8 mouse cellular contexts compared by ENCODE assay signal in genomic region chr4:55077902-55078716, GRCm38 (mm10).
A peak's percentile ranks its signal among the peaks of the same experiment; 100 is the strongest.
DNase-seq lines count a peak whose midpoint lies in the region; ATAC-seq and TF ChIP-seq lines count a peak whose summit lies in the region.

No protein-coding gene starts in this region.

- peak overlapping the region; percentile 60 for H3K27ac ChIP-seq in forebrain, postnatal 0 days (ENCODE audit: low read depth, low read length)

- peak; percentile 34; the same call in 1 of the 2 replicates for ATAC-seq in forebrain, postnatal 0 days

- H3K36me3 ChIP-seq in forebrain, postnatal 0 days (ENCODE audit: insufficient read depth), result peaks cover 43% of the 10 kb centered on the region

- WGBS in forebrain, postnatal 0 days, result 44% methylated on average over 16 of the region's 16 CpGs

- H3K9ac ChIP-seq in forebrain, postnatal 0 days, result no peak overlapping the region

- H3K4me1 ChIP-seq in forebrain, postnatal 0 days (ENCODE audit: insufficient read depth), result peaks cover 13% of the 10 kb centered on the region

- TF ChIP-seq CTCF in forebrain, postnatal 0 days (IDR thresholded peaks at IDR 0.05; ENCODE audit: low read depth), result no peak

- no peaks in the 10 kb centered on the region for H3K9me3 ChIP-seq in forebrain, postnatal 0 days (ENCODE audit: low read length)

- no peak overlapping the region for H3K4me3 ChIP-seq in forebrain, postnatal 0 days (ENCODE audit: low read depth, low read length)

- no peak overlapping the region for H3K4me2 ChIP-seq in forebrain, postnatal 0 days (ENCODE audit: low read depth)

- peak; percentile 22 to 39 for DNase-seq in cerebellum, postnatal 10 days
- no peak for DNase-seq in cerebellum, adult 11-12 months
- DNase-seq in NIH3T3 (ENCODE audit: low read depth), result peak; percentile 47
- DNase-seq in forebrain, postnatal 0 days, result no peak
- DNase-seq in lung, postnatal 25 days (ENCODE audit: low spot score), result peak; percentile 39
- no peak for DNase-seq in ovary, postnatal 14 days (ENCODE audit: low spot score)
- no peak for DNase-seq in cerebellum, adult 9-10 months
- no peak for DNase-seq in layer of hippocampus, adult 11-12 months (ENCODE audit: low spot score)

- H3K27me3 ChIP-seq in forebrain, postnatal 0 days (ENCODE audit: insufficient read depth, low read length), result no peaks in the 10 kb centered on the region

Comparison
In these comparisons a context has a peak if more than half of its experiments do, and no peak if none do; other contexts are left out.
1. DNase-seq: peak in cerebellum, postnatal 10 days (2 of 2), NIH3T3 (single experiment) and lung, postnatal 25 days (single experiment); none in cerebellum, adult 11-12 months (single experiment), forebrain, postnatal 0 days (single experiment), ovary, postnatal 14 days (single experiment), cerebellum, adult 9-10 months (single experiment) and layer of hippocampus, adult 11-12 months (single experiment).